17 mouse cellular contexts compared by ENCODE assay signal in the genomic region with DNA sequence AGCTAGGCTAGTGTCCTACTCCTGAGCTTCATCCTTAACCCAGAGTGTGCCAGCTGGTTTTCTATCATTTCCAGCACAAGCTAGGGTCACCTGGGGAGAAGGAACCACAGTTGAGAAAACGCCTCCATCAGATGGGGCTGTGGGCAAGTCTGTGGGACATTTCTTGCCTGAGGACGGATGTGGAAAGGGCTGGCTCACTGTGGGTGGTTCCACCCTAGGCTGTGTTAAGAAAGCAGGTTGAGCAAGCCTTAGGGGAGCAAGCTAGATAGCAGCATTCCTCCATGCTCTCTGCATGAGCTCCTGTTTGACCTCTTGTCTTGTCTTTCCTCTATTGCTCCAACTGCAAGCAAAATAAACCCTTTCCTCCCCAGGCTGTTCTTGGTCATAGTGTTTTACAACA.
"Had no signal": no experiment of that assay in that cellular context is flagged by ENCODE, and none has a peak within 500 bp of the region (broad histone marks: within the 10 kb centered on the region; RNA-seq: fewer than 3 reads in every experiment).

No protein-coding gene starts in this region.

- H3K4me3 ChIP-seq: lung, embryonic 15.5 days; megakaryocyte, embryonic 14.5 days; midbrain, embryonic 12.5 days; neural tube, embryonic 12.5 days; stomach, embryonic 15.5 days had no signal

- H3K27ac ChIP-seq: lung, embryonic 15.5 days; macrophage; midbrain, embryonic 12.5 days; neural tube, embryonic 12.5 days; stomach, embryonic 15.5 days; stomach, postnatal 0 days had no signal

- H3K4me2 ChIP-seq: lung, embryonic 15.5 days; midbrain, embryonic 12.5 days; neural tube, embryonic 12.5 days; stomach, embryonic 15.5 days had no signal

- H3K4me1 ChIP-seq: lung, embryonic 15.5 days; midbrain, embryonic 12.5 days; neural tube, embryonic 12.5 days; stomach, embryonic 15.5 days had no signal

- DNase-seq: liver, postnatal 0 days; lung, adult 2 months; lung, postnatal 14 days; lung, postnatal 36 days; midbrain, embryonic 14.5 days; right cerebral cortex, postnatal 14 days; thymus, adult 2 months; thymus, postnatal 25 days; thymus, postnatal 4 days had no signal

- H3K9ac ChIP-seq: liver, postnatal 0 days; lung, embryonic 15.5 days; midbrain, embryonic 12.5 days; neural tube, embryonic 12.5 days; stomach, embryonic 15.5 days had no signal

- ATAC-seq: liver, postnatal 0 days; lung, postnatal 0 days had no signal

- H3K27me3 ChIP-seq: lung, embryonic 15.5 days; megakaryocyte, embryonic 14.5 days; midbrain, embryonic 12.5 days; neural tube, embryonic 12.5 days; stomach, embryonic 15.5 days had no signal

- H3K9me3 ChIP-seq: lung, embryonic 15.5 days; megakaryocyte, embryonic 14.5 days; midbrain, embryonic 12.5 days; neural tube, embryonic 12.5 days; stomach, embryonic 15.5 days had no signal
